Mouse (Mus musculus): ENCODE measurements around the gene Lrrtm3.

Gene Lrrtm3

GRCm38 (mm10) chr10:64041218-64041617, 48.9 kb downstream of the Lrrtm3 start:
- DNase-seq (ENCODE audit: low spot score), result no peak

- DNase-seq (ENCODE audit: low spot score), result no peak
These were observed 50.1 kb downstream of the Lrrtm3 start for GRCm38 (mm10) chr10:64039760-64040535.

GRCm38 (mm10) chr10:64030901-64031300, 59.2 kb downstream of the Lrrtm3 start:
- no peak for DNase-seq (ENCODE audit: low spot score)

- DNase-seq (ENCODE audit: low spot score), result no peak
These were observed 66.7 kb downstream of the Lrrtm3 start for GRCm38 (mm10) chr10:64023340-64023739.

GRCm38 (mm10) chr10:64020347-64020746, 69.7 kb downstream of the Lrrtm3 start:
- DNase-seq (ENCODE audit: low spot score), result no peak

- DNase-seq (ENCODE audit: low spot score), result no peak
These were observed 88.1 kb downstream of the Lrrtm3 start for GRCm38 (mm10) chr10:64001996-64002395.

GRCm38 (mm10) chr10:64001531-64001930, 88.5 kb downstream of the Lrrtm3 start:
- DNase-seq (ENCODE audit: low spot score), result peak; percentile 51

- DNase-seq (ENCODE audit: low spot score), result no peak
These were observed 95.8 kb downstream of the Lrrtm3 start for GRCm38 (mm10) chr10:63994251-63994650.

- DNase-seq (ENCODE audit: low spot score), result no peak
These were observed 104.5 kb downstream of the Lrrtm3 start for GRCm38 (mm10) chr10:63985576-63985975.

- no peak for DNase-seq (ENCODE audit: low spot score)
These were observed 110.7 kb downstream of the Lrrtm3 start for GRCm38 (mm10) chr10:63979410-63979809.

GRCm38 (mm10) chr10:63978969-63979368, 111.1 kb downstream of the Lrrtm3 start:
- no peak for DNase-seq (ENCODE audit: low spot score)

GRCm38 (mm10) chr10:63978535-63978934, 111.5 kb downstream of the Lrrtm3 start:
- DNase-seq (ENCODE audit: low spot score), result no peak

GRCm38 (mm10) chr10:63978101-63978500, 112.0 kb downstream of the Lrrtm3 start:
- DNase-seq (ENCODE audit: low spot score), result peak; percentile 4

GRCm38 (mm10) chr10:63972300-63972699, 117.8 kb downstream of the Lrrtm3 start:
- no peak for DNase-seq (ENCODE audit: low spot score)

- DNase-seq (ENCODE audit: low spot score), result peak; percentile 39
These were observed 135.7 kb downstream of the Lrrtm3 start for GRCm38 (mm10) chr10:63954308-63954930.

- DNase-seq (ENCODE audit: low spot score), result no peak
These were observed 138.6 kb downstream of the Lrrtm3 start for GRCm38 (mm10) chr10:63951481-63951880.

- no peak for DNase-seq (ENCODE audit: low spot score)
These were observed 139.2 kb downstream of the Lrrtm3 start for GRCm38 (mm10) chr10:63950867-63951266.

GRCm38 (mm10) chr10:63947266-63947665, 142.8 kb downstream of the Lrrtm3 start:
- no peak for DNase-seq (ENCODE audit: low spot score)

GRCm38 (mm10) chr10:63945534-63945933, 144.5 kb downstream of the Lrrtm3 start:
- DNase-seq (ENCODE audit: low spot score), result peak; percentile 12

- no peak for DNase-seq (ENCODE audit: low spot score)
These were observed 156.1 kb downstream of the Lrrtm3 start for GRCm38 (mm10) chr10:63933946-63934345.

GRCm38 (mm10) chr10:63927334-63927733, 162.7 kb downstream of the Lrrtm3 start, which contains the start of gene Gm10118:
Gm10118 (minus strand) TSS chr10:63927434.
- DNase-seq (ENCODE audit: low spot score), result no peak

GRCm38 (mm10) chr10:63908878-63909277, 181.2 kb downstream of the Lrrtm3 start:
- DNase-seq (ENCODE audit: low spot score), result no peak

GRCm38 (mm10) chr10:63899891-63900290, 190.2 kb downstream of the Lrrtm3 start:
- no peak for DNase-seq (ENCODE audit: low spot score)
